Mouse (Mus musculus) large intestine, adult 2 months (tissue): ENCODE results near the gene Slc5a4b. TPM values are rescaled to one million over a fixed set of nuclear protein-coding genes. Genes with fewer than 3 reads are reported as not detected.

Experiments used
- DNase-seq: peaks from one replicate; pipeline ENCODE4 v3.0.0-alpha.2; 2012; ENCODE audit warnings: low read depth, low spot score
- WGBS: fragments of 180-500 bp; shearing (Covaris S2); methylation state at CpG from one replicate; pipeline ENCODE4 v1.1.7; 2018; 5-methylcytosine and 5-hydroxymethylcytosine counted together
- polyA plus RNA-seq: library from polyadenylated mRNA; depleted of rRNA; stranded (reverse); fragments of >200 nt; gene quantifications from 2 replicates; pipeline ENCODE4 v1.2.3, GENCODE M21; 2012

Gene Slc5a4b
- polyA plus RNA-seq, 1 experiment, result 2.2 TPM

- DNase-seq, result no peak
- 17% methylated on average over 5 of the region's 5 CpGs for WGBS
Measured at GRCm38 (mm10) chr10:76047182-76047869, 63.4 kb downstream of the Slc5a4b start.

- DNase-seq, result no peak
- WGBS, result 0% methylated on average over 1 of the region's 1 CpGs
Measured at GRCm38 (mm10) chr10:76046754-76047153, 64.0 kb downstream of the Slc5a4b start.

GRCm38 (mm10) chr10:76045343-76045742, 65.4 kb downstream of the Slc5a4b start:
- DNase-seq, result no peak
- WGBS, result 63% methylated on average over 5 of the region's 5 CpGs

GRCm38 (mm10) chr10:76036962-76037361, 73.8 kb downstream of the Slc5a4b start:
- 96% methylated on average over 5 of the region's 5 CpGs for WGBS
- no peak for DNase-seq

GRCm38 (mm10) chr10:76035277-76035676, 75.5 kb downstream of the Slc5a4b start:
- DNase-seq, result no peak

- WGBS, result 86% methylated on average over 8 of the region's 8 CpGs
- DNase-seq, result no peak
Measured at GRCm38 (mm10) chr10:76034001-76034600, 76.7 kb downstream of the Slc5a4b start.

GRCm38 (mm10) chr10:76033119-76033455, 77.7 kb downstream of the Slc5a4b start:
- 4% methylated on average over 7 of the region's 7 CpGs for WGBS
- no peak for DNase-seq

GRCm38 (mm10) chr10:76032402-76033118, 78.2 kb downstream of the Slc5a4b start, which contains the start of gene Zfp280b:
TSS of gene Zfp280b (plus strand) at chr10:76032650.
- WGBS, result under 1% methylated on average over 58 of the region's 58 CpGs
- DNase-seq, result peak; percentile 73

- WGBS, result 38% methylated on average over 14 of the region's 14 CpGs
- no peak for DNase-seq
Measured at GRCm38 (mm10) chr10:76031511-76032401, 79.0 kb downstream of the Slc5a4b start.

- WGBS, result 77% methylated on average over 5 of the region's 5 CpGs
- no peak for DNase-seq
Measured at GRCm38 (mm10) chr10:76030496-76030895, 80.3 kb downstream of the Slc5a4b start.

- WGBS, result 92% methylated on average over 5 of the region's 5 CpGs
- no peak for DNase-seq
Measured at GRCm38 (mm10) chr10:76029276-76029675, 81.5 kb downstream of the Slc5a4b start.

- DNase-seq, result no peak
- WGBS, result 49% methylated on average over 9 of the region's 9 CpGs
Measured at GRCm38 (mm10) chr10:76028396-76028795, 82.4 kb downstream of the Slc5a4b start.

- 19% methylated on average over 4 of the region's 4 CpGs for WGBS
- no peak for DNase-seq
Measured at GRCm38 (mm10) chr10:76028016-76028366, 82.8 kb downstream of the Slc5a4b start.

GRCm38 (mm10) chr10:76027127-76028015, 83.4 kb downstream of the Slc5a4b start:
- no peak for DNase-seq
- WGBS, result 70% methylated on average over 12 of the region's 12 CpGs

- WGBS, result 90% methylated on average over 10 of the region's 10 CpGs
- no peak for DNase-seq
Measured at GRCm38 (mm10) chr10:76025470-76026190, 85.1 kb downstream of the Slc5a4b start.

GRCm38 (mm10) chr10:76023921-76024320, 86.8 kb downstream of the Slc5a4b start:
- 89% methylated on average over 6 of the region's 6 CpGs for WGBS
- DNase-seq, result no peak

- 22% methylated on average over 3 of the region's 3 CpGs for WGBS
- peak; percentile 27 for DNase-seq
Measured at GRCm38 (mm10) chr10:76021728-76022127, 89.0 kb downstream of the Slc5a4b start.

- no peak for DNase-seq
- WGBS, result 86% methylated on average over 3 of the region's 3 CpGs
Measured at GRCm38 (mm10) chr10:76016886-76017285, 93.9 kb downstream of the Slc5a4b start.
